Mouse (Mus musculus) gastrocnemius, postnatal 10 days (tissue): ENCODE data around the gene Gm8094. TPM values are rescaled to one million over a fixed set of nuclear protein-coding genes. Genes with fewer than 3 reads are reported as not detected.
"Not testable (repeated sequence)": the region's sequence is repeated elsewhere in the genome, so short reads cannot be mapped to it uniquely, and the experiment has no call there.

Experiments
- DNase-seq: peaks from one replicate; pipeline ENCODE4 v3.0.0; 2021; ENCODE audit warnings: mixed read lengths
- long read RNA-seq, 2 experiments: library from polyadenylated mRNA; stranded (forward); transcript quantifications; one replicate each; pipeline ENCODE4 v2.0.0; 2021
- total RNA-seq, 2 experiments: library from RNA; stranded (reverse); gene quantifications; 2 replicates each; pipeline ENCODE4 v1.2.3; 2021

The Gm8094 gene
- total RNA-seq: not detected
- long read RNA-seq, experiment 1: 0 reads
- long read RNA-seq, experiment 2: 0 reads

GRCm38 (mm10) chr14:43076543-43076942 lies at the start of gene Gm8094:
Gm8094 (minus strand) TSS chr14:43076643.
- not testable (repeated sequence) for DNase-seq

- DNase-seq: not testable (repeated sequence)
These were observed 43.2 kb upstream of the Gm8094 start for GRCm38 (mm10) chr14:43119673-43120072.

- DNase-seq: not testable (repeated sequence)
These were observed 23.9 kb upstream of the Gm8094 start, which contains the start of gene Gm8104 for GRCm38 (mm10) chr14:43100301-43100700. Gm8104 (plus strand) TSS chr14:43100601.

- DNase-seq: not testable (repeated sequence)
These were observed 12.9 kb upstream of the Gm8094 start for GRCm38 (mm10) chr14:43089103-43089919.

GRCm38 (mm10) chr14:43084936-43085730 lies 8.7 kb upstream of the Gm8094 start:
- not testable (repeated sequence) for DNase-seq

GRCm38 (mm10) chr14:43060179-43060578 lies 16.3 kb downstream of the Gm8094 start:
- DNase-seq: not testable (repeated sequence)

GRCm38 (mm10) chr14:43058063-43058462 lies 18.4 kb downstream of the Gm8094 start:
- not testable (repeated sequence) for DNase-seq

Other genes with a start within 250 kb of the Gm8094 start
- gene Gm21977, start 223.2 kb downstream of the Gm8094 start, total RNA-seq: not detected
- gene Gm8082, start 83.0 kb downstream of the Gm8094 start, total RNA-seq: not detected
- gene Gm10376, start 61.0 kb downstream of the Gm8094 start, total RNA-seq: not detected
- not detected for gene Gm8104, start 24.0 kb upstream of the Gm8094 start, total RNA-seq
- not detected for gene Gm7233, start 103.2 kb upstream of the Gm8094 start, total RNA-seq
- not detected for gene Gm8122, start 158.7 kb upstream of the Gm8094 start, total RNA-seq
- gene Gm8126, start 182.0 kb upstream of the Gm8094 start, total RNA-seq: not detected
- not detected for gene Gm9732, start 198.4 kb upstream of the Gm8094 start, total RNA-seq
- gene Gm8127, start 217.2 kb upstream of the Gm8094 start, total RNA-seq: not detected